Mouse (Mus musculus) forebrain, embryonic 16.5 days (tissue): ENCODE results near the gene Pkn3. TPM values are rescaled to one million over a fixed set of nuclear protein-coding genes. Genes with fewer than 3 reads are reported as not detected.
A peak's percentile ranks its signal among the peaks of the same experiment; 100 is the strongest.

Source experiments
- ATAC-seq: fragments of 200-750 bp; cut with Nextera tagmentation; 2 replicates; pipeline ENCODE4 v1.8.0; 2017; ENCODE audit warnings: mild to moderate bottlenecking, moderate library complexity
- H3K27ac ChIP-seq: fragments of 300-500 bp; sonication (generic); 2 replicates; pipeline ENCODE4 v1.5.1; 2014; ENCODE audit warnings: low read length, control low read depth
- H3K27me3 ChIP-seq: fragments of 300-500 bp; sonication (generic); replicated peaks from 2 replicates; pipeline ENCODE4 v1.6.1; 2014; ENCODE audit warnings: low read length; ENCODE audit not compliant: control insufficient read depth, insufficient read depth
- H3K36me3 ChIP-seq: fragments of 300-500 bp; sonication (generic); 2 replicates; pipeline ENCODE4 v1.6.1; 2014; ENCODE audit not compliant: control insufficient read depth, insufficient read depth
- H3K4me1 ChIP-seq: fragments of 300-500 bp; sonication (generic); replicated peaks from 2 replicates; pipeline ENCODE4 v1.6.1; 2014; ENCODE audit warnings: low read length; ENCODE audit not compliant: control insufficient read depth, insufficient read depth
- H3K4me2 ChIP-seq: fragments of 300-500 bp; sonication (generic); 2 replicates; pipeline ENCODE4 v1.6.1; 2014; ENCODE audit warnings: mild to moderate bottlenecking, low read length, control low read depth
- H3K4me3 ChIP-seq: fragments of 300-500 bp; sonication (generic); replicated peaks from 2 replicates; pipeline ENCODE4 v1.5.1; 2014; ENCODE audit warnings: mild to moderate bottlenecking, low read length, control low read depth
- H3K9ac ChIP-seq: fragments of 300-500 bp; sonication (generic); replicated peaks from 2 replicates; pipeline ENCODE4 v1.6.1; 2014; ENCODE audit warnings: low read depth, low read length, control low read depth
- H3K9me3 ChIP-seq: fragments of 300-500 bp; sonication (generic); 2 replicates; pipeline ENCODE4 v1.6.1; 2016; ENCODE audit warnings: low read length; ENCODE audit not compliant: control insufficient read depth
- WGBS: fragments of 180-500 bp; shearing (Covaris S2); extraction: QIAGEN DNeasy Blood & Tissue Kit; methylation state at CpG from one replicate; pipeline ENCODE4 v1.1.7; 2014; 5-methylcytosine and 5-hydroxymethylcytosine counted together
- polyA plus RNA-seq: library from polyadenylated mRNA; unstranded; fragments of >200 nt; fragmentation: Nextera tagmentation; extraction: Ambion mirVana; gene quantifications from 2 replicates; pipeline ENCODE4 v1.2.1, GENCODE M21; 2015

Gene Pkn3
- 2.6 and 3.4 TPM in 2 replicates for polyA plus RNA-seq

- peak; percentile 77 for ATAC-seq
- Histone ChIP-seq H3K27me3 (no peaks in the 10 kb centered on the region), H3K36me3 (no peaks in the 10 kb centered on the region), H3K9ac (peak within 1 kb of the TSS; percentile 48), H3K4me2 (peak within 1 kb of the TSS; percentile 78), H3K27ac (no peak within 1 kb of the TSS; the same call in 1 of the 2 replicates), H3K4me1 (peaks cover 11% of the 10 kb centered on the region), H3K4me3 (peak within 1 kb of the TSS; percentile 43), H3K9me3 (no peaks in the 10 kb centered on the region)
- WGBS, result under 1% methylated on average over 53 of the region's 53 CpGs
These were observed at the start of gene Pkn3 for GRCm38 (mm10) chr2:30077502-30078348. Pkn3 (plus strand) TSS chr2:30077684.

DNA sequence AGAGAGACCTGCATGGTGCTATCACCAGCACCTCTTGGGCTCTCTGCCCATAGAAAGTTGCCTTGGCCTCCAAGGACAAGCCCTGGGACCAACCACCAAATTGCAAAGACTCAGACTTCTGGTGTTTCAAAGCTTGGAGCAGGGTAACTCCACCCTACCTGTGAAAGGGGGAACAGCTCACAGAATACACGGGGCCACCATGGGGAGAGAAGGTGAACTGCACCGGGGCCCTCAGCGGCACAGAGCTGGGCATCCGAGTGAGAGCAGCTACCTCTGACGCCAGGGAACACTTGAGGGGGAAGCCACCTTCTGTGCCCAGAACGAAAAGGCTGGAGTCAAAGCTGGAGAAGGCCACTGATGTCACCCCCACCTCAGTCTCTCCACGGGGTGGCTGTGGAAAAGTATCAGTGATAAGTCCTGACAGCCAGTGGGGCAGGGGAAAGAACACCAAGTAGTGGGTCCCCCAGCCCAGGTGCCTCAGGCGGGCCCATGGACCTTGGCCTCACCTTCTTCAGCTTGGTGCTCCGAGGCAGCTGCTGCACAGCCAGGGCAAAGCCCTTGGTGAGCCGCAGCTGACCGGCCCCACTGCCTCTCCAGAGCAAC is 45.1 kb upstream of the Pkn3 start:
- Histone ChIP-seq H3K27ac (no peak overlapping the region), H3K4me1 (no peaks in the 10 kb centered on the region), H3K36me3 (peaks cover 46% of the 10 kb centered on the region), H3K9me3 (no peaks in the 10 kb centered on the region), H3K4me3 (no peak overlapping the region), H3K27me3 (no peaks in the 10 kb centered on the region), H3K4me2 (no peak overlapping the region), H3K9ac (no peak overlapping the region)
- ATAC-seq, result no peak
- 63% methylated on average over 11 of the region's 11 CpGs for WGBS

GRCm38 (mm10) chr2:30032957-30033356 is 44.5 kb upstream of the Pkn3 start:
- no peaks in the 10 kb centered on the region for H3K9me3 ChIP-seq
- no peak overlapping the region for H3K27ac ChIP-seq
- no peaks in the 10 kb centered on the region for H3K27me3 ChIP-seq
- 74% methylated on average over 6 of the region's 6 CpGs for WGBS
- no peak overlapping the region for H3K9ac ChIP-seq
- no peak overlapping the region for H3K4me3 ChIP-seq
- ATAC-seq, result no peak
- no peak overlapping the region for H3K4me2 ChIP-seq
- no peaks in the 10 kb centered on the region for H3K4me1 ChIP-seq
- peaks cover 40% of the 10 kb centered on the region for H3K36me3 ChIP-seq

- no peak overlapping the region for H3K27ac ChIP-seq
- no peak overlapping the region for H3K4me3 ChIP-seq
- 93% methylated on average over 2 of the region's 2 CpGs for WGBS
- peaks cover 4% of the 10 kb centered on the region for H3K36me3 ChIP-seq
- no peaks in the 10 kb centered on the region; the same call in 1 of the 2 replicates for H3K4me1 ChIP-seq
- no peak for ATAC-seq
- no peak overlapping the region for H3K4me2 ChIP-seq
- no peaks in the 10 kb centered on the region for H3K27me3 ChIP-seq
- no peak overlapping the region for H3K9ac ChIP-seq
- H3K9me3 ChIP-seq, result no peaks in the 10 kb centered on the region
These were observed 39.7 kb upstream of the Pkn3 start for GRCm38 (mm10) chr2:30037762-30038161.

GRCm38 (mm10) chr2:30038370-30038769 is 39.1 kb upstream of the Pkn3 start:
- H3K4me2 ChIP-seq, result no peak overlapping the region
- H3K9me3 ChIP-seq, result no peaks in the 10 kb centered on the region
- no peaks in the 10 kb centered on the region; the same call in 1 of the 2 replicates for H3K4me1 ChIP-seq
- H3K9ac ChIP-seq, result no peak overlapping the region
- no peak overlapping the region for H3K27ac ChIP-seq
- ATAC-seq, result no peak
- H3K36me3 ChIP-seq, result peaks cover 4% of the 10 kb centered on the region
- 96% methylated on average over 10 of the region's 10 CpGs for WGBS
- H3K4me3 ChIP-seq, result no peak overlapping the region
- H3K27me3 ChIP-seq, result no peaks in the 10 kb centered on the region

GRCm38 (mm10) chr2:30039687-30040086 is 37.8 kb upstream of the Pkn3 start:
- Histone ChIP-seq H3K36me3 (peaks cover 4% of the 10 kb centered on the region), H3K9me3 (no peaks in the 10 kb centered on the region), H3K27ac (no peak overlapping the region), H3K27me3 (no peaks in the 10 kb centered on the region), H3K9ac (no peak overlapping the region), H3K4me3 (no peak overlapping the region), H3K4me1 (no peaks in the 10 kb centered on the region; the same call in 1 of the 2 replicates), H3K4me2 (no peak overlapping the region)
- no peak for ATAC-seq

GRCm38 (mm10) chr2:30042445-30042844 is 35.0 kb upstream of the Pkn3 start:
- Histone ChIP-seq H3K9me3 (no peaks in the 10 kb centered on the region), H3K27me3 (no peaks in the 10 kb centered on the region), H3K4me1 (peaks cover under 1% of the 10 kb centered on the region; the same call in 1 of the 2 replicates), H3K4me3 (no peak overlapping the region), H3K36me3 (no peaks in the 10 kb centered on the region), H3K27ac (no peak overlapping the region), H3K9ac (no peak overlapping the region), H3K4me2 (no peak overlapping the region)
- no peak for ATAC-seq
- WGBS, result 3% methylated on average over 4 of the region's 4 CpGs

- H3K4me1 ChIP-seq, result peaks cover 9% of the 10 kb centered on the region
- 78% methylated on average over 5 of the region's 5 CpGs for WGBS
These were observed 32.9 kb upstream of the Pkn3 start for GRCm38 (mm10) chr2:30044550-30044949.

GRCm38 (mm10) chr2:30047127-30047526 is 30.4 kb upstream of the Pkn3 start:
- H3K9ac ChIP-seq, result no peak overlapping the region
- ATAC-seq, result no peak
- no peak overlapping the region for H3K4me2 ChIP-seq
- H3K36me3 ChIP-seq, result no peaks in the 10 kb centered on the region
- H3K4me1 ChIP-seq, result peaks cover 9% of the 10 kb centered on the region
- no peaks in the 10 kb centered on the region for H3K27me3 ChIP-seq
- H3K9me3 ChIP-seq, result no peaks in the 10 kb centered on the region
- WGBS, result 96% methylated on average over 6 of the region's 6 CpGs
- no peak overlapping the region for H3K4me3 ChIP-seq
- H3K27ac ChIP-seq, result no peak overlapping the region

More at GRCm38 (mm10) chr2:30044550-30044949, 32.9 kb upstream of the Pkn3 start:
- Histone ChIP-seq H3K27ac (no peak overlapping the region), H3K4me3 (no peak overlapping the region), H3K9me3 (no peaks in the 10 kb centered on the region), H3K9ac (no peak overlapping the region), H3K36me3 (no peaks in the 10 kb centered on the region), H3K4me2 (no peak overlapping the region), H3K27me3 (no peaks in the 10 kb centered on the region)
- no peak for ATAC-seq
